Mouse (Mus musculus) brain, embryonic 14.5 days (tissue): ENCODE results near the gene Pygo1. TPM values are rescaled to one million over a fixed set of nuclear protein-coding genes. Genes with fewer than 3 reads are reported as not detected.

ENCODE experiments used
- DNase-seq: peaks from one replicate; pipeline ENCODE4 v3.0.0-alpha.2; 2011; ENCODE audit warnings: low read depth
- CTCF ChIP-seq: fragments of 200-500 bp; IDR thresholded peaks from 2 replicates; pipeline ENCODE4 v1.5.1; 2012; ENCODE audit warnings: inconsistent platforms, mild to moderate bottlenecking, moderate library complexity, borderline replicate concordance; ENCODE audit not compliant: insufficient read depth, insufficient read length; ENCODE audit errors: extremely low read depth
- POLR2A ChIP-seq: fragments of 200-500 bp; IDR thresholded peaks from 2 replicates; pipeline ENCODE4 v1.6.1; 2012; ENCODE audit warnings: mild to moderate bottlenecking, inconsistent platforms, borderline replicate concordance; ENCODE audit not compliant: poor library complexity, insufficient read depth, insufficient read length, severe bottlenecking; ENCODE audit errors: extremely low read depth
- polyA plus RNA-seq: library from polyadenylated mRNA; depleted of rRNA; stranded (reverse); fragments of >200 nt; gene quantifications from 2 replicates; pipeline ENCODE4 v1.2.3, GENCODE M21; 2012

Gene Pygo1
- polyA plus RNA-seq, 1 experiment = 19.0 TPM

DNA sequence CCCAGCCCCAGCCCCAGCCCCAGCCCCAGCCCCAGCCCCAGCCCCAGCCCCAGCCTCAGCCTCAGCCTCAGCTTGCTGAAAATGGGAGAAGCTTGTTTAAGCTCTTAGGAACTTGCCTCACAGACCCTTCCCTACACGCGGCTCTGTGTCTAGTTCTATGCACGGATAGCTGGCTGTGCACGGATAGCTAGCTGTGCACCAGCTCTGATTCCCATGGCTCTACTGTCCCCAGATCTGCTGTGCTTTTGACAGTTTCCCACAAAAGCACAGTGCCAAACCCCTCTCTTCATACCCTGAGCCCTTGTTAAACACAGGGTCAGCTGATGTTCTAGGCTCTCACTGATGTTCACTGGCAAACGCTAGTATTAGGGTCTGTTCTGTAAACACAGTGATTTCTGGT, 32.7 kb upstream of the Pygo1 start:
- TF ChIP-seq POLR2A (no peak), CTCF (no peak)

DNA sequence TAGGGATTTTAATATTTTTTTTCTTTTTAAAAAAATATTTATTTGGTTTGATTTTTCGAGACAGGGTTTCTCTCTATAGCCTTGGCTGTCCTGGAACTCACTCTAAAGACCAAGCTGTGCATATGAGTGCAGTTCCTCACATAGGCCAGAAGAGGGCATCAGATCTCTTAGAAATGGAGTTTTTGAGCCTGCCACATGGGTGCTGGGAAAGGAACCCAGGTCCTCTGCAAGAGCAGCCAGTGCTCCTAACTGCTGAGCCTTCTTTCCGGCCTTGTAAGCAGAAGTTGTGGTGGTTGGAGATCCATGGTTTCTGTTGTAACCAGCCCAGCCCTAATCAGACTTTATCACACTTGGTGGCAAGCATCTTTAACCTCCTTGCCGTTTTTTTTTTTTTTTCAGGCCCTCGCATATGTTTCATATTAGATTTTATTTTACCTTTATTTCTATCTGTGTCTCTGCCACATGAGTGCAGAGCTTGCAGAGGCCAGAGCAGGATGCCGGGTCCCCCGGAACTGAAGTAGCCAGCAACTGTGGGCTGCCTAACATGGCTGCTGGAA, 30.6 kb upstream of the Pygo1 start:
- DNase-seq = no peak
- TF ChIP-seq CTCF (peak; percentile 4; the same call in 1 of the 2 replicates), POLR2A (no peak)

More for the DNA sequence above, 32.7 kb upstream of the Pygo1 start:
- no peak for DNase-seq

DNA sequence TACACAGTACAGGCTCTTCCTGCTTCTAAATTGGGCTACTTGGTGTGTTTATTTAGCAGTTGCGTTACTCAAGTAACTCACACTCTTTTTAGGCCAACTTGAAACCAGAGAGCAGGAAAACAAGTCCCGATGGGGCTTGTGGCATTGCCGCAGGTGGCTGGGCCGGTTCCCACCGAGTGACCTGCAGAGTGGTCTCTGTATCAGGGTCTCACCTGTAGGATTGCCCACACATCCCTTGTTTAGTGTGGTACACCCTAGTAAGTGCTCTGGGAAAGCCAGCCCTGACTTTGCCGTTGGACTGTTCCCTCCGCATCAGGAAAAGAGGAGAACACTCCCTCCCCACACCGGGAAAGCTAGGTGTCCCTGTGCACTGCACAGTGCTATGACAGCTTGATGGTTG, 23.4 kb upstream of the Pygo1 start:
- TF ChIP-seq CTCF (no peak), POLR2A (no peak)
- no peak for DNase-seq

DNA sequence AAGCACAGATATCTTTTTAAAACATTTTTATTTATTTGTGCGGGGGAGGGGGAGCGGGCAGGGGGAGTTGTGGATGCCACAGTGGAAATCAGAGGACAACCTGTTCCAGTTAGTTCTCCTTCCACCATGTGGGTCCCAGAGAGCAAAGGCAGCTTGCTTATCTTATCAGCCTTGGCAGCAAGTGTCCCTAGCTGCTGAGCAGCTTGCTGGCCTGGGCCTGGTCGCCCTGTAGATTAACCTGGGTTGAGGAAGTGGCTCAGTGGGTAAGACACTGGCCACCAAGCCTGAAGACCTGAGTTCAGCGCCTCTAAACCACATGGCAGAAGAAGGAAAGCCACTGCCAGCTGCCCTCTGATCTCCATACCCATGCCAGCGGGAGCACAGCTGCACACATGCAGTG, 22.8 kb upstream of the Pygo1 start:
- TF ChIP-seq POLR2A = no peak
- TF ChIP-seq CTCF = no peak
- DNase-seq = no peak

DNA sequence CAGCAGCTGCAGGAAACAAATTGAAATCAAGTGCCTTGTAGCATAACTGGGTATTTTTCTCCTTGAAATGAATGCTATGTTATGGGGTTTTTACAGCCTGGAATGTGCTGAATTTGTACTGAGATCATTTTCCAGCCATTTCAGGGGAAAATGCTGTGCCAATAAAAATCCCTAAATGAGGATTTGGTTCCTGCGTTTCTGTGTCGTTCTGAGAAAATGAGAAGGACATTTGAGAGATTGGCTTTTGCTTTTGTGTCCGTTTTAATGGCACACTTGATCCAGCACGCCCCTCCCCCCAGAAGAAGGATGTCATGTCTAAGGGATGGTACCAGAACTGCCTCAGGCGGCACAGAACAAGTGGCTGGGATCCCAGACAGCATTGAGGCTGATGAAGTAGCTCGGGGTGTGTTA, 18.7 kb upstream of the Pygo1 start:
- TF ChIP-seq POLR2A = no peak
- no peak for TF ChIP-seq CTCF
- peak; percentile 17 for DNase-seq

DNA sequence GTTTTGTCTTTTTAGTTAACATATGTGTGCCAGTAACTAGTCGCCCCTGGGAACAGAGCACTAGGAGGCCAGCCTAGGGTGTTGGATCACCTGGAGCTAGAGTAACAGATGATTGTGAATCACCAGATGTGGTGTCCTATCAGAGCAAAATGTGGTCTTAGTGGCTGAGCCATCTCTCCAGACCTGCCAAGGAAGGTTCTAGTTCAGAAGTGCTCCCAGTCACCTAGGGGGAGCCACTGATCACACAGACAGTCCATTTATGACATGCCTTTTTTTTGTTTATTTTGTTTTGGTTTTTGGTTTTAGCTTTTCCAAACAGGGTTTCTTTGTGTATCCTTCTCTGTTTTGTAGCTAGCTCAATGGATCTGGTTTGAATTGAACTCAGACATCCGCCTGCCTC, 14.1 kb upstream of the Pygo1 start:
- DNase-seq = no peak
- no peak for TF ChIP-seq CTCF
- TF ChIP-seq POLR2A = no peak

DNA sequence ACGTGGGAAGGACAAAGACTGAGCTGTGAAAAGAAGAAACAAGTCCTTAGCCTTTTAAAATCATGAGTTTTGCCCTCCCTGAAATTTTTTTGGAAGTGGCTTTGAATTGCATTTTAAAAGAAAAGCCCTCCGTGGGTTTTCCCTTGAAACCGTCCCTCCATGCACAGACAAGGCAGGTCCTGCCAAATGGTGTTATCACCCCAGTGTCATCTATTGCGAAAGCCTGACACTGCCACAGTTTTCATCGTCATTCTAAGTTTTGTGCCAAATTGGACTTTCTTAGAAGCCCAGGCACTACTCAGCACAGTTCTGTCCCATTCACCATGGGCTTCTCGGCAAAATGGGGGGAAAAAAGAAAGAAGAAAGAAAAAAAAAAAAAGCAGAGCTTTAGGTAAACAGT, 11.9 kb upstream of the Pygo1 start:
- TF ChIP-seq POLR2A = no peak
- no peak for TF ChIP-seq CTCF
- no peak for DNase-seq

DNA sequence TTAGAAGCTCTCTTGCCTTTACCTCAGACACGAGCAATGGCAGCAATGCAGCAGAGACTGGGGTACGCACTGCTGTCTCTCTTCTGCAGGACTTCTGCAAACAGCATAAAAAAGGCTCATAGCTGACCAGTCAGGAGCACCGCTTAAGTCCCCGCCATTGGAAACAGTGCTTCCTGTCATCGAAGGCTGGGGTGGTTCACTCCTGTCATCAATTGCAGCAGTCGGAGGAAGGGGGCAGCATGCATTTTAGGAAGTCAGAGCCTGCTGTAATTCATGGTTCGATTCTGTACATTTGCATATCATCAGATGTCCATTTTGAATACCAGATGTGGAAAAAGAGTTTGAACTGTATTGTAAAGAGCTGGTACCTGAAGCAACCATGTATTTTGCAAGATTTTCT, 9.7 kb upstream of the Pygo1 start:
- no peak for TF ChIP-seq POLR2A
- no peak for TF ChIP-seq CTCF
- no peak for DNase-seq

DNA sequence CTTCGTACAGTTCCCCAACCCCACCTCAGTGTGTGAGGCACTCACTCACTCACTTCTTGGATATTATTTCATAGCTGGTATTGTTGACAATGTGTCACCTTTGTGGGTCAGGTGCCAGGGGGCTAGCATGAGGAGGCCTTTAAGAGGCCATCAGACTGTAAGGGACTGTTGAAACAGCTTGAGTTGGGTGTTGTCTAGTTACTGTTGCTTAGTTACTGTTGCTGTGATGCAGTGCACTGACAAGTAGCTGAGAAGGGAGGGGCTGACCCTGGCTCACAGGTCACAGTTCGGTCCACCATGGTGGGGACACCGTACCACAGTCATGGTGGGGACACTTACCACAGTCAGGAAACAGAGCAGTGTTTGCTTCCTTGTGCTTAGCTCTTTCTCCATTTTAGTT, 2.4 kb upstream of the Pygo1 start:
- TF ChIP-seq CTCF = no peak
- no peak for TF ChIP-seq POLR2A
- no peak for DNase-seq

DNA sequence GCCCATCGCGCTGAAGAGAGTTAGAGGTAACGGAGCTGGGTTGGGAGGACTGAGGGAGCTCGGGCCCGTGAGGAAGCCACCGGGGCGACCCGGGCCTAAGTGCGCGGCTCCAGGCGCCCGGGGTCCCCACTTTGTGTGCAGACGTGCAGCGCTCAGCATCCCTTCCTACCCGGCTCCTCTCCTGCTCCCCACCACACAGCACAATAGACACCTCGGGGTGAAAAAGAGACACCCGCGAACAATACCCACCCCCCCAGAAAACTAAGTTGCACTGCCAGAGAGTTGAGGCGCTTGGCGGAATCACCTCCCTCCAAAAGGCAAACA, 452 bp downstream of the Pygo1 start:
- no peak for TF ChIP-seq CTCF
- no peak for TF ChIP-seq POLR2A
- DNase-seq = no peak

DNA sequence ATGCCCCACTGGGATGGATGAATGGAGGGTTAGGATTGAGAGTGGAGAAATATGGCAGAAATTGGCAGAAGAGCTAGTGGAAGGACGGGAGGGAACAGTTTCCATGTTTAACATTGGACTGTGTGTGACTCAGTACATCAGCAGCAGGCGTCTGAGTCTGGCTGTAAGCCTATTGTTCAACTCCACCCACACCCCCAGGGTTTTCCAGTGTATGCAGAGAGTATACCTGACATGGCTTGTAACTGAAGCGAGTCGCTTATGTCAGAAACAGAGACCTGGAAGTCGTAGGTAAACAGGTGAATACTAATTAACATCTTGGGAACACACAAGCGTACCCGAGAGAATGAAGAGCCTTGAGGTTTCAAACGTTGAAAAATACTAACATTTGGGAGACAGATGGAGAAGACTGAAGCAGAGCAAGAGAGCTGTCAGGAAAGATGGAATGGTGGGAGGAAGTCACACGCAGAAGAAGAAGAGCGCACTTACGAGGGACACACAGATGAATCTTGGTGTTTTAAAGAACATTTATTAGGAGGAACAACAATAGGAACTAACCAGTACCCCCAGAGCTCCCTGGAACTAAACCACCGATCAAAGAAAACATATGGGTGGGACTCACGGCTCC, 5.8 kb downstream of the Pygo1 start:
- TF ChIP-seq CTCF (no peak), POLR2A (no peak)
- DNase-seq = peak; percentile 25

DNA sequence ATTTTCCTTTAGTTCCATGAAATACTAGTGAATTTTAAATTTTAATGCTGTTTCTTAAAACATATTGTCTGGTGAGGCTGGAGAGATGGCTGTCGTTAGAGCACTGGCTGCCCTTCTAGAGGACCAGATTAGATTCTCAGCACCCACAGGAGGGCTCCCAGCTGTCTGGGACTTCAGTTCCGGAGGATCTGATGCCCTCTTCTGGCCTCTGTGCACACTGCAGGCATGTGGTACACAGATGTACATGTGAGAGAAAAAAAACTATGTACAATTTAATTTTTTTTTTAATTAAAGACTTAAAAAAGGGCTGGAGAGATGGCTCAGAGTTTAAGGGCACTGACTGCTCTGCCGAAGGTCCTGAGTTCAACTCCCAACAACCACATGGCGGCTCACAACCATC, 9.9 kb downstream of the Pygo1 start:
- DNase-seq = no peak

DNA sequence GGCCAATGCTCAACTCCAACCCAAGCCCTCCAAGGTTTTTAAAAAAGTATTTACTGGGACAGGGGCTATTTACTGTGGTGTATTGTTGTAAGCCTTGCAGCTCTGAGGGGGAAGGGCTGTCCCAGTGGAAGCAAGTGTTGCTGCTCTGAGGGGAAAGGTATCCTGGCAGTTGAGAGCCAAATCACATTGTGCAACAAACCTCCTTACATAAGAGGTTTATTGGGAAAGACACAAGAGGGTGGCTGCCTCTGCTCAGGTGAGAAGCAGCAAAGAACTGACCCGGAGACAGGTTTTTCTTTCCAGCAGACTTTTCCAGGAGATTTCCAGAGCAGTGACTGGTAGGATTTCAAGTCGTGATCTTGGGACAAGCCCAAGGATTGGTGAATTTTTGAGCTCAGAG, 10.9 kb downstream of the Pygo1 start:
- no peak for DNase-seq
- no peak for TF ChIP-seq POLR2A
- no peak for TF ChIP-seq CTCF

More for the DNA sequence above, 9.9 kb downstream of the Pygo1 start:
- no peak for TF ChIP-seq POLR2A
- TF ChIP-seq CTCF = no peak

DNA sequence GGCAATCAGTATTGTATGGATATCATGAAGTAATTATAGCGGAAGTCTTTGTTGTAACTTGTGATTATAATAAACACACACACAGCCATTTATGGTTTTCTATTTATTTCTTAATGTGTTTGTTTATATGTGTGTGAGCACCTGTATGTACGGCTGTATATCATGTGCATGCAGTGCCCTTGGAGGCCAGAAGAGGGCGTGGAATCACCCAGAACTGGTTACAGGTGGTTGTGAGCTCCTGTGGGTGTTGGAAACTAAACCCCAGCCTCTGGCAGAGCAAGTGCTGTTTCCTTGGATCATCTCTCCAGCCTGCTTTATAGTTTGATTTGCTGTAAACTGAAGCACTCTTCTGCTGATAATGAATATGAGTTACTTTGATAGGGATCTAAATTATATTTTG, 18.0 kb downstream of the Pygo1 start:
- DNase-seq = no peak
- TF ChIP-seq POLR2A (no peak), CTCF (peak; percentile 29; the same call in 1 of the 2 replicates)
